Mouse (Mus musculus) megakaryocyte, adult 5-6 weeks (primary cell): ENCODE results near the gene Tubb3. TPM values are rescaled to one million over a fixed set of nuclear protein-coding genes. Genes with fewer than 3 reads are reported as not detected.
"Not testable (repeated sequence)": the region's sequence is repeated elsewhere in the genome, so short reads cannot be mapped to it uniquely, and the experiment has no call there.

Experiments used
- ATAC-seq: 2 replicates; pipeline ENCODE4 v1.8.0; 2016; ENCODE audit warnings: mild to moderate bottlenecking, inconsistent platforms; ENCODE audit not compliant: poor library complexity, severe bottlenecking
- total RNA-seq, 2 experiments: library from RNA; stranded (forward) in 1 of 2; stranded (reverse) in 1 of 2; fragments of 153-499, 151-499 nt in 1 of 2; fragments of 221-1000, 200-1000 nt in 1 of 2; gene quantifications; 2 replicates each; pipeline versions ENCODE4 v1.2.3 to v1.2.4; 2015 to 2017

Tubb3 gene
- total RNA-seq, 2 experiments from 2014 or later: 0.37 to 1.0 TPM

GRCm38 (mm10) chr8:123430936-123431335 lies 19.7 kb downstream of the Tubb3 start:
- ATAC-seq: not testable (repeated sequence)

DNA sequence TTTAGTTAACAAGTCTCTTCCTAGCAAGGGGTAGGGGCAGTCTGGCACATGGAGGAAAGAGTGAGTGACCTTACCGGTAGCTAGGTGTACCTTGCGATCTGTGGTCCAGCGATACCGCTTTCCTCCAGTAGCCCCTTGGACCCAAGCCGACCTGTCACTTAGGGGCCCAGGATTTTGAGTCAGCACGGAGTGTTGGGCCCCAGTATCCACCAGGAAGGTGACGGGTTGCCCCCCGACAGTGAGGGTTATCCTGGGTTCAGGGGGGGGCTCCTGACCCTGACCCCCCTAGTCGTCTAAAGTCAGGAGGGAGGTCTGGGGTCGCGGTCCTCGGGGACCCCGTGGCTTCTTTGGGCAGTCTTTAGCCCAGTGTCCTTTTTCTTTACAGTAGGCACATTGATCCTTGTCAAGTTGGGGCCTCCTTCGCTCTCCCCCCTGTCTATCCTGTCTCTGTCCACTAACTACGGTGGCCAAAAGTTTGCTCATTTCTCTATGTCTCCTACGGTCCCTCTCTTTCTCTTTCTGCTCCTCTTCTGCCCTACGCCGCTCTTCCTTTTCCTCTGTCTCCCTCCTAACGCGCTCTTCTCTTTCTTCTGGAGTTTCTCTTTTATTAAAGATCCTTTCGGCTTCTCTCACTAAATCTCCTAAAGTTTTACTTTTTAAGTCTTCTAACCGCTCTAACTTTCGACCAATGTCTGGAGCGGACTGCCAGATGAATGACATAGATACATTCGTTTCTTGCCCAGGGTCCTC lies 20.6 kb downstream of the Tubb3 start:
- ATAC-seq: no peak

- ATAC-seq: no peak
Measured at GRCm38 (mm10) chr8:123432381-123432780, 21.2 kb downstream of the Tubb3 start.

GRCm38 (mm10) chr8:123433241-123433974 lies 22.2 kb downstream of the Tubb3 start:
- not testable (repeated sequence) for ATAC-seq

DNA sequence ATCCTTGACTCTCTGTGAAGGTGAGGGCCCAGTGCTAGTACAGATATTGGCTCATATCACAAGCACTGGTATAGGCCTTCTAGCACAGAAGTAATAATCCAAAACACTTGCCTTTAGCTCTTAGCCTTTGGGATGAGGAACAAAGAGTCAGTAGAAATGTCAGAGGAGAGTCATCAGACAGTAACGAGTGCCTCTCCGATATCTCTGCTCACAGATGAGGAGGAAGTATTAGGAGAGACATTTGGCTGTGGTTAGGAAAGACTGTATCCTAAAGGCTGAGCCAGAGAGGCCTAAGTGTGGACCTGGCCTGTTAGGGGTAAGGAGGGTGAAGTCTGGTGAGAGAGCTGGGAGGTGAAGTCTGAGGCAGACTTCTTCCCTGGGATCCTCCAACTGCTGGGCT lies 30.6 kb downstream of the Tubb3 start:
- ATAC-seq: no peak

- no peak for ATAC-seq
Measured at GRCm38 (mm10) chr8:123442351-123442750, 31.1 kb downstream of the Tubb3 start.

DNA sequence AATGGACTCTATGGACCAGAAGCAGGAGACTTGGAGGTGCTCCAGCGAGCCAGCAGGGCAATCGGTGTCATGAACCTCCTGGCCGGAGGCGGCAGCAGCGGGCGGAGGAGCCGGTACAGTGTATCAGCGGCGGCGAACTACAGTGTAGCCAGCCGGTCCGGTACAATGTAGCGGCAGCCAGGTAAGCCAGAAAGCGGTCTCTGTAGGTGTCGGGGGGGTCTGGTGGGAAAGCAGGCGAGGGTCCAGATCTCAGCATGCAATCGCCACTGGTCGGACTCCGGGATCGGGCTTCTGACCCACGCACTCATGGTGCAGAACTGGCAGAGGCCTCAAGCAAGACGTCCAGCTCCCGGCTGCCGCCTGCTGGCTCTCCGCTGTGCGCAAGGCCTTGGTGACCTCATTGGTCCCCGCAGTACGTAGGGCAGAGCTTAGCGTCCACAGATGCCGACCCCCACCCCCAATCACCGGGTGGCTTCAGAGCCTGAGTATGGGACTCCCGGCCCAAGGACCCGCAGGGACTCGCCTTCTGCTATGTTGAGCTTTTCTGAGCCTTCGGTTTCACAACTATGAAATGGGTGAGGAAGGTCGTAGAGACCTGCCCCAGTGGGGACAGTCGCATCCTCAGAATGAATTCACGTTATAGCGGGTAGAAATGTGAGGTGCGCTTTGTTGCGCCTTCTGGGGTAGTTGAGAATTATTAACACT lies 31.8 kb downstream of the Tubb3 start:
- ATAC-seq: peak; percentile 91

- ATAC-seq: peak; percentile 4; the same call in 1 of the 2 replicates
Measured at GRCm38 (mm10) chr8:123443576-123443921, 32.3 kb downstream of the Tubb3 start.

DNA sequence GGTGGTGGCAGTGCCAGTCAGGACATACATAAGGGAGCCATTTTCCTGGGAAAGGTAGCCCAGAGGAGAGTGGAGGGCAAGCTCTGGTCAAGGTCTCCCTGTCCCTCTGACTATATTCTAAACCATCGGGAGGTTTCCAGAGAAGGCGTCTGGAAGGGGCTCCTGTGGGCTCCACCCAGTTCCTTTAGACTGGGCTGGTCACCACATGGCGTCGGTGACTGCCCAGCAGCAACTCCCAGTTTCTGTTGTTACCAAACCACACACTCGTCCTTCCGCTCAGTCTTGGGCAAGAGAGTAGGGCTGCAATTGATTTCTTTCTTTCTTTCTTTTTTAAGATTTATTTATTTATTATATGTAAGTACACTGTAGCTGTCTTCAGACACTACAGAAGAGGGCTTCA lies 32.9 kb downstream of the Tubb3 start:
- ATAC-seq: peak; percentile 67

GRCm38 (mm10) chr8:123445981-123446380 lies 34.8 kb downstream of the Tubb3 start:
- no peak for ATAC-seq

GRCm38 (mm10) chr8:123446799-123447198 lies 35.6 kb downstream of the Tubb3 start:
- no peak for ATAC-seq

- peak; percentile 70 for ATAC-seq
Measured at GRCm38 (mm10) chr8:123450783-123451182, 39.6 kb downstream of the Tubb3 start.

DNA sequence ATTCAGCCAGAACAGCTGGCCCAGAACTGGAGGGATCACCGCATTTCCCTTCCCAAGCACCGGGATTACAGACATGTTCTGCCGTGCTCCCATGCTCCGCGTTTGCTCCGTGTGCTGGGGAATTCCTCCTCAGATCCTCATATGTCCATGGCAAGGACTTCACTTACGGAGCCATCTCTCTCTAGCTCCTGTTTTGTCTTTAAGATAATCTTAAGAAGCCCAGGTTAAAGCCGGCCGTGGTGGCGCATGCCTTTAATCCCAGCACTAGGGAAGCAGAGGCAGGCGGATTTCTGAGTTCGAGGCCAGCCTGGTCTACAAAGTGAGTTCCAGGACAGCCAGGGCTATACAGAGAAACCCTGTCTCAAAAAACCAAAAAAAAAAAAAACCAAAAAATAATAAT lies 40.5 kb downstream of the Tubb3 start:
- not testable (repeated sequence) for ATAC-seq

GRCm38 (mm10) chr8:123452149-123452548 lies 40.9 kb downstream of the Tubb3 start:
- no peak for ATAC-seq

- ATAC-seq: no peak
Measured at GRCm38 (mm10) chr8:123453291-123453690, 42.1 kb downstream of the Tubb3 start.

- ATAC-seq: no peak
Measured at GRCm38 (mm10) chr8:123453951-123454350, 42.7 kb downstream of the Tubb3 start.

DNA sequence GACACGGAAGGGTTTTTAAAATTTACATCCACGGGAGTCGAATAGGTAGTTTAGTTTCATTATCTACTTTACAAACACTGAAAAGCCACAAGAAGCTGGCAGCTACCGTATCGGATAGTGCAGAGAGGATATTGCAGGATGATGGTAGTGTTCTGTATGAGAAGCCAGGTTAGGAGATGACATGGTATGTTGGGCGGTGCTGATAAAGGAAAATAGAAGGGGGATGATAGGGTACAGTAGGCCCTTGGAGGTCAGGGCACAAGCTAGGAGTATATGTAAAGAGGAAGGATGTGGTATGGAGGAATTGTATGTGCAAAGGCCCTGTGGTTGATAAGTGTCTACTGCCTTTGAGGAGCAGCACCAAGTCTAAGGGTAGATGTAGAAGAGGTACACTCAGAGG lies 43.3 kb downstream of the Tubb3 start:
- ATAC-seq: peak; percentile 58

- ATAC-seq: no peak
Measured at GRCm38 (mm10) chr8:123463651-123464050, 52.4 kb downstream of the Tubb3 start.

DNA sequence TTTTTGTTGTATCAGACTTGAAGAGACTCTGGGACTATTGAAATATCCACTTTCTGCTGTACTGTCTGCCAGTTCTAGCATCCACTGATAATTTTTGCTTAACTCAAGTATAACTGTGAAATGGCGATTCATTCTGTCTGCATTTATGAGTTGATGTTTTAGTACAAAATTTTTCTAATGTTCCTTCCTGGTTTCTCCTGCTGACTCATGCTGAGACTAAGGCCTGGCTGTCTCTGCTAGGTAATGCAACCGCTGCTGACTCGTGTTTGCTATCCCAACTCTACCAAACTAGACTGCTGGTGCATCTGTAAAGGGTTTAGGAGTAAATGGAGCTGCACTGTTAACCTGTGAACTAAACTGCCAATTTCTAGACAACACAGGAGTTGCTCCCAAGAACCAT lies 56.3 kb downstream of the Tubb3 start:
- no peak for ATAC-seq
